Mouse (Mus musculus) macrophage (primary cell): Measurements from ENCODE around the gene Phldb3. TPM values are rescaled to one million over a fixed set of nuclear protein-coding genes. Genes with fewer than 3 reads are reported as not detected.
A peak's percentile ranks its signal among the peaks of the same experiment; 100 is the strongest.

Source experiments
- H3K27ac ChIP-seq: fragments of 350-480 bp; formaldehyde crosslinking; 2 replicates; pipeline ENCODE4 v1.9.0; 2021
- H3K36me3 ChIP-seq: fragments of 350-480 bp; formaldehyde crosslinking; 2 replicates; pipeline ENCODE4 v1.9.0; 2021; ENCODE audit errors: inconsistent target
- H3K4me3 ChIP-seq: fragments of 350-480 bp; formaldehyde crosslinking; 2 replicates; pipeline ENCODE4 v1.9.0; 2021; ENCODE audit errors: inconsistent target
- H3K79me2 ChIP-seq: fragments of 350-480 bp; formaldehyde crosslinking; 2 replicates; pipeline ENCODE4 v1.9.0; 2021; ENCODE audit errors: inconsistent target
- WGBS: methylation state at CpG from one replicate; pipeline ENCODE4 v1.1.7; 2026; ENCODE audit warnings: inconsistent platforms; ENCODE audit not compliant: missing documents; 5-methylcytosine and 5-hydroxymethylcytosine counted together
- polyA plus RNA-seq: library from polyadenylated mRNA; stranded (reverse); fragments of 250-400 nt; gene quantifications from 3 replicates; pipeline ENCODE4 v1.2.4, GENCODE M21; 2018; ENCODE audit warnings: inconsistent platforms
- total RNA-seq, 78 experiments: library from RNA; depleted of rRNA; stranded (reverse); fragments of 250-400 nt; gene quantifications; 1 replicate in 9 of 78; 2 replicates in 24 of 78; 3 replicates in 43 of 78; 4 replicates in 2 of 78; pipeline ENCODE4 v1.2.4; 2018; ENCODE audit warnings: inconsistent platforms in 56 of 78

Gene Phldb3
- total RNA-seq (2018; cell fraction: chromatin; rRNA removed) = 10 to 100 TPM in 2 of 26 experiments, 1 to 10 TPM in 24; 1.0 to 12.9 (median 5.0) TPM
- 1 to 10 TPM; 2.1 to 6.8 (median 4.8) TPM for total RNA-seq (2018; cell fraction: cytosol; rRNA removed)
- 1 to 10 TPM; 1.2 to 7.6 (median 3.1) TPM for total RNA-seq (2018; cell fraction: nucleus; rRNA removed)
- polyA plus RNA-seq = 3.0 to 4.3 TPM (median 4.0 TPM) in 3 replicates

DNA sequence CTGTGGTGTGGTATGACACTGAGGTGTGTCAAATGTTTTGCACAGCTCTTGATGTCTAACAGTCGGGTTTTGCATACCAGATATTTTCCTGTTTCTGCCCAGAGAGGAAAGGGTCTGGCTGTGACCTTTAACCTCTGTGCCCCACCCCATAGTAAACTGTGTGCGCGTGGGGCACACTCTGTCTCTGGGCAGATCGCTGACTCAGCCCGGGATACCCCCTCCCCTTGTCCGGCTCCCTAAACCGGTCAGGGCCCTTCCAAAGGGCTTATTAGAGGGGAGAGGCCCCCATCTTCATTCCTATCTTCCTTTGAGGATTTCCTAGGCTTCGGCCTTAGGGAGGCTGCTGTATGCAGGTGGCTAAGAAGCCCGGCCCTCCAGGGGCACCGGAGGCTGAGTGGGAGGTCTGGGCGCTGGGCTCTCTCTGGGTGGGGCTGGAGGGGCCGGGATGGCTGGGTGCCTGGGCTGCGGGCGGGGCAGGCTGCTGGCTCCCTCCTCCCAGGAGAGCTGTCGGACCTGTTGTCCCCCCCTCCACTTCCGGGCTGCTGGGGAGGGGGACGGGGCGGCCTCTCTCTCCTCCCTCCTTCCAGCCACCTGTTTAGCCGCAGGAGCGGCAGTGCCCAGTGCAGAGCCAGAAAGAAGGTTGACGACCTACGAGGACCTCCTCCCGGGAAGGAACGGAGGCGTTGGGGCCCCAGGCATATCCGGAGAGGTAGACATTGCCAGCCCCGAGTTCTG lies at the start of gene Phldb3:
Phldb3 (plus strand) TSS at position 620 of the 735 bp plus-strand sequence.
- Histone ChIP-seq H3K27ac (0 out of 2 replicates have a peak within 1 kb of the TSS, but pooled peaks have one; percentile 8), H3K36me3 (no peaks in the 10 kb centered on the region; the same call in 1 of the 2 replicates), H3K4me3 (peak within 1 kb of the TSS; percentile 77), H3K79me2 (no peaks in the 10 kb centered on the region)
- WGBS = 11% methylated on average over 27 of the region's 27 CpGs

DNA sequence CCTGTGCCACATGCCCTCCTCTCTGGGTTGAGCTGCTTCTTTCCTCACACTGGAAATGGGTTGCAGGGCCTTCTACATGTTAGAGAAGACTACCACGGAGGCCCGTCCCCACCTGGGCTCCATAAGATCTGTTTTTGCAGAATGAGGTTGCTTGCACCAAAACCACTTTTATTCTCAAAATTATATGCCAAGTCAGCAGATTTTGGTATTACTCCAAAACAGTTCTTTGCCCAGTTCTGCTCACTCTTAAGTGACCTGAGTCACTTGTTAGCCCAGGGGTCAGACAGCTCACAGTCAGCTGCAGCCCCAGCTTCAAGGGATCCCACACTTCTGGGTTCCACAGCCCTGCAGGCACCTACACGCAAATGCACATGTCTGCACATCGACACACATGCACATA lies 49.1 kb upstream of the Phldb3 start:
- H3K4me3 ChIP-seq = no peak overlapping the region
- no peaks in the 10 kb centered on the region; the same call in 1 of the 2 replicates for H3K79me2 ChIP-seq
- WGBS = 98% methylated on average over 4 of the region's 4 CpGs
- peaks cover under 1% of the 10 kb centered on the region; the same call in 1 of the 2 replicates for H3K36me3 ChIP-seq
- no peak overlapping the region for H3K27ac ChIP-seq

DNA sequence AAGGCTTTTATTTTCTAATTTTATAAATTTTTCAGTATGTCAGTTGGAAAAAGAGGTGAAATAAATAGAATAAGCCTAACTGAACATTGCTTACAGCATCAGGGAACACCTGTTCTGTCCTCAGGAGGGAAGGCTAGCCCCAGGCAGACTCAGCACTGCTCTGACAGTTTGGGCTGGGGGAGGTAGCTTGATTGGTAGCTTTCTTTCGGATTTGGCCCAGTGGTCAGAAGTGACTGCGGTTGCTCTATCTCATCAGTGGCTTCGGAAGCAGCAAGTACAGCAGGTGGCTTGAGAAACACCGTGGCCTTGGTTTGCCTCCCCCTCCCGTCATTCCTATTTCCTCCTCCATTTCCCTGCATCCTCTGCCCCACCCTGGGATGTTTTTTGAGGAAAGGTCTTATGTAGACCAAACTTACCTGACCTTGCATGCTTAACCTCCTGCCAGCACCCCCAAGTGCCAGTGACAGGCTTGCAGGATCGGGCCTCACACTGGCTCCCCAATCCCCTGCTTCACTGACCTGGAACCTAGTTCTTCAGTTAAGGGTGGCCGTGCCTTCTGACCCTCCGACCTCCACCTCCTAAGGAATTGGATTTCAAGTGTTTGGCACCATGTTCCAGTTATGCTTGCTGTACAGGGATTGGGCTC lies 47.2 kb upstream of the Phldb3 start:
- peaks cover 17% of the 10 kb centered on the region for H3K36me3 ChIP-seq
- H3K4me3 ChIP-seq = no peak overlapping the region
- 97% methylated on average over 8 of the region's 8 CpGs for WGBS
- no peaks in the 10 kb centered on the region for H3K79me2 ChIP-seq
- H3K27ac ChIP-seq = no peak overlapping the region

DNA sequence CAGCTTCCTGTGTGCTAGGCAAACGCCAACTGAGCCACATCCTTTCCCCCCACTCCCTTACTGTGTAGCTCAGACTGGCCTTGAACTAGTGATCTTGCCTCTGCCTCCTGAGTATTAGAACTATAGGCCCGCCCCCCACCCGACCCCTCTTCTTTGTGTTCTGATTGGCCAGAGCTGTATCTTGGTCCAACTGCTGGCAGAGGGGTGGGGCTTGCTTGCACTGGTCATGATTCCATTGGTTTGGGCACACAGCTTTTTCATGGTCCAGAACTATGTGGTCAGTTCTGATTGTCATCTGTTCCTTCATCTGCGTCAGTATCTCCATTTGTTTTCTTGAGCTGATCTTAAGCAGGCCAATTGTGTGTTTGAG lies 46.7 kb upstream of the Phldb3 start:
- H3K79me2 ChIP-seq = no peaks in the 10 kb centered on the region
- no peak overlapping the region for H3K4me3 ChIP-seq
- H3K27ac ChIP-seq = no peak overlapping the region
- 89% methylated on average over 4 of the region's 4 CpGs for WGBS
- H3K36me3 ChIP-seq = peaks cover 17% of the 10 kb centered on the region

DNA sequence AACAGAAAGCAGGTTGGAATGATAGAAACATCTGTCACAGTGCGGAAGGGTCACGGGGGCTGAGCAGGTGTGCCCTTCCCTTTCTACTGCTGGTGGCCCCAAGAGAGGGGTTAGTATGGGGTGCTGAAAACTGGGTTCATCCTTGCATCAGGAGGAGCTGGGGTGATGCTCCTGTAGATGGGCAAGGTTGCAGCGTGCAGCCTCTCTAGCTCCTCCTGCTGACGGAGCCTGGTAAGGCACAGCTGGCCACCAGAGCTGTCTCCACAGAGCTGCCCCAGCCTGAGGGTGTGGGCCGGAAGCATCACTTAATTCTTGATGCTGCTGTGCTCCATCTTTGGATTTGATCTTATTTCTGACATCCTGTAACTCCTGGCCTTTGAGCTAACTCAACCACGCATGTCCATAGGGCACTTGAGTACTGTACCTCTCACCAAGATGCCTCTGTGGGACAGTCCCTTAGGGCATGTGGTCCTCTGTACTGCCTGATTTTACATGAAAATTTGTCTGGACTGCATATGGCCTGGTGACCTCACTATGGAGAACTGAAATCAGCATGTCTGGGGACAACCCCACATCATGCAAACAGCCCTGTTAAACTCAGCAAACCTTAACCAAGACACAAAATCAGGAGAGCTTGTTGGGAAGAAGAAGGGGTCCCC lies 45.8 kb upstream of the Phldb3 start:
- no peaks in the 10 kb centered on the region for H3K79me2 ChIP-seq
- peaks cover 17% of the 10 kb centered on the region for H3K36me3 ChIP-seq
- H3K4me3 ChIP-seq = no peak overlapping the region
- 62% methylated on average over 6 of the region's 6 CpGs for WGBS
- H3K27ac ChIP-seq = no peak overlapping the region

DNA sequence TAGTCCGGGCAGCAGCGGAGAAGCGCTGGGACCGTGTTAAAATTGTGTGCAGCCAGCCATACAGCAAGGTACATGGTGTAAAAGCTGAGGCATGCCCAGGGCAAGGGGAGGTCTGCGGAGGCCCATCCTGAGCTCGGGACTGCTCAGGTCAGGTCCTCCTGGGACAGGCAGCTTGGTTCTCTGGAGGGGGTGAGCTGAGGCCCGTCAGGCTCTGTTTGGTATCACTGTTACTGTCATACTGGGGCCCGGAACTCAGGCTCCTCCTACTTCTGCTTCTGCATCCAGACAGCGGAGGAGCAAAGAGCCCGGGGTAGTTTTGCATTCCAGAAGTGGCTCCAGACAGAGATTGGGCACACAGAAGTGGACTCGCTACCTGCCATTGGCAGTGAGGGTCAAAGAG lies 44.9 kb upstream of the Phldb3 start:
- H3K27ac ChIP-seq = no peak overlapping the region
- no peaks in the 10 kb centered on the region for H3K79me2 ChIP-seq
- WGBS = 92% methylated on average over 11 of the region's 11 CpGs
- H3K36me3 ChIP-seq = peaks cover 17% of the 10 kb centered on the region
- no peak overlapping the region for H3K4me3 ChIP-seq

DNA sequence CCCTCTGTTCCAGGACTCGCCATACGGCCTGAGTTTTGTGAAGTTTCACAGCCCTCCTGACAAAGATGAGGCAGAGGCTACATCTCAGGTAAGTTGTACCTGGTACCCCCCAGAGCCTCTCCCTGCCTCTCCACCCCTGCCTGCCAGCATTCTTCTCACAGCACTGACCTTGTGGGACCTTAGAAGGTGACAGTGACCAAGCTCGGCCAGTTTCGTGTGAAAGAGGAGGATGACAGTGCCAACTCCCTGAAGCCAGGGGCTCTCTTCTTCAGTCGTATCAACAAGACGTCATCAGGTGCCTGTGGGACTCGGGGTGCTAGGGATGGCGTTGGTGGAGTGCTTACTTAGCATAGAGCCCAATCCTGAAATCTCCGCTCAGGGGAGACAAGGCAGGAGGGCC lies 44.4 kb upstream of the Phldb3 start:
- no peaks in the 10 kb centered on the region for H3K79me2 ChIP-seq
- H3K4me3 ChIP-seq = no peak overlapping the region
- H3K36me3 ChIP-seq = peaks cover 17% of the 10 kb centered on the region
- 92% methylated on average over 9 of the region's 9 CpGs for whole genome bisulfite sequencing
- no peak overlapping the region for H3K27ac ChIP-seq

DNA sequence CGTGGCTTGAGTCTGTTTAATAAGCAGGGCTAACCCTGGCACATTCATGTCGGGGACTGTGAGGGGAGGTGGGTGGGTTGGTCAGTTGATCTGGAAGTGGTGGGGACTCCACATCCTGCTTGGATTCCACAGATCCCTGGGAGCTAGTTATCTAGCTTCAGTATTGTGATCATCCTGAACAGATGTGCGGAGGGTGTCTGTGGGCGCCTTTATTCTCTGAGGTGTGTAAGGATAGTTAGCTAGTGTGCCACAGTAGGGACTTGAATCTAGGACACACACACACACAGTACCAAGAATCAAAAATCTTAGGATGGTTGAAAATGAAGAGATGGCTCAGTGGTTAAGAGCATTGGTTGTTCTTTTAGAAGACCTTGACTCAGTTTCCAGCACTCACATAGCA lies 42.1 kb upstream of the Phldb3 start:
- no peaks in the 10 kb centered on the region for H3K79me2 ChIP-seq
- H3K36me3 ChIP-seq = peaks cover 17% of the 10 kb centered on the region
- no peak overlapping the region for H3K27ac ChIP-seq
- H3K4me3 ChIP-seq = no peak overlapping the region
- 89% methylated on average over 4 of the region's 4 CpGs for WGBS

DNA sequence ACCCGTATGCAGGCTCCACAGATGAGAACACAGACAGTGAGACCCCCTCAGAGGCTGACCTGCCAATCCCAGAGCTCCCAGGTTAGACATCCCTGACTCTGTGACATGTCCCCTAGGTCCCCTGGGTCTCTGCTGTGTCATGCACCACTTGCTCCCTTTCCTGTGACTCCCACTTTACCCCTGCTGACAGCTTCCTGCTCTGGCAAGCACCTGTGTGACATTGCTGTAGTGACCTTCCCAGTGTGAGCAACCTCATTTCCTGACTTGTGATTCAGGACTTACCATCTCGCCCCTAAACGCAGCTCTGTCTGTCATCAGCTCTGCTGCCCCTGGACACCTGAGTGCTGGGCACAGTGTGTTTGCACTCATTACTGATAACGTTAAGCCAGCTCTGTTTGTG lies 39.5 kb upstream of the Phldb3 start:
- Histone ChIP-seq H3K79me2 (no peaks in the 10 kb centered on the region), H3K4me3 (no peak overlapping the region), H3K36me3 (peaks cover 17% of the 10 kb centered on the region), H3K27ac (no peak overlapping the region)
- 89% methylated on average over 4 of the region's 4 CpGs for WGBS

DNA sequence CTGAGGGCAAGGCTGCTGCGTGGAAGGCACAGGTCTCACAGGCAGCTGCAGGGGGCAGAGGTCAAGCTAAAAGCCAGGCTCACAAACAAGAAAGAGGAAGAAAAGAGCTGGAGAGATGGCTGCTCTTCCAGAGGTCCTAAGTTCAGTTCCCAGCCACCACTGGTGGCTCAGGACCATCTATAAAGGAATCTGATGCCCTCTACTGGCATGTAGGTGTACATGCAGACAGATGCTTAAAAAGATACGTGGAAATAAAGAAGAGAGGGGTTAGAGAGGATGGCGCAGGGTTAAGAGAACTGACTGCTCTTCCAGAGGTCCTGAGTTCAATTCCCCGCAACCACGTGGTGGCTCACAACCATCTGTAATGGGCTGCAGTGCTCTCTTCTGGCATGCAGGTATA lies 38.1 kb upstream of the Phldb3 start:
- no peak overlapping the region for H3K27ac ChIP-seq
- H3K36me3 ChIP-seq = peaks cover 7% of the 10 kb centered on the region
- H3K79me2 ChIP-seq = no peaks in the 10 kb centered on the region
- WGBS = 76% methylated on average over 5 of the region's 5 CpGs
- H3K4me3 ChIP-seq = no peak overlapping the region

DNA sequence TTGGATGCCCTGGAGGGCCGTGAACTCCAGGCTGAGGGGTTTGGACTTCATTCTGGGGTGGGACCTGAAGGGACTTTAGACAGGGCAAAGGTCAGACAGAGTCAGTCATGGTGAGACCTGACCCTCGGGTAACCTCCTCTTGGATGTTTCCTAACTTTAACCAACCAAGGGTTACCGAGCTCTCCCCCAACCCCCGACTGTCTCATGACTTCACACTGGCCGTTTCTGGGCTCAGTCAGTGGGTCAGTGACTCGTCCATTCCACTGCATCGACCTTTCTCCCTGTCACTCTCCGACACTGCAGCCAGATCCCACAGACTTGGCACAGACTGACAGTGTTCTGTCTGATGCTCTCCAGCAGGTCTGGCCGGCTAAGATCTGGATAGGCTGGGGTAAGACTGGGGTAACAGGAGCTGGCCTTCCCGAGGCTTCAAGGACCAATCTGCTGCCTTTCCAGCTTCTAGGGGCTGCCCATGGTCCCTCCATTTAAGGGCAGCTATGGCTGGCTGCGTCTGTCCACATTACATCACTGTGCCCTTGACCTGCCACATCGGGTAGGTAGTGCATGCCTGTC lies 36.3 kb upstream of the Phldb3 start:
- H3K4me3 ChIP-seq = no peak overlapping the region
- H3K36me3 ChIP-seq = no peaks in the 10 kb centered on the region
- WGBS = 77% methylated on average over 12 of the region's 12 CpGs
- H3K79me2 ChIP-seq = no peaks in the 10 kb centered on the region
- no peak overlapping the region for H3K27ac ChIP-seq

DNA sequence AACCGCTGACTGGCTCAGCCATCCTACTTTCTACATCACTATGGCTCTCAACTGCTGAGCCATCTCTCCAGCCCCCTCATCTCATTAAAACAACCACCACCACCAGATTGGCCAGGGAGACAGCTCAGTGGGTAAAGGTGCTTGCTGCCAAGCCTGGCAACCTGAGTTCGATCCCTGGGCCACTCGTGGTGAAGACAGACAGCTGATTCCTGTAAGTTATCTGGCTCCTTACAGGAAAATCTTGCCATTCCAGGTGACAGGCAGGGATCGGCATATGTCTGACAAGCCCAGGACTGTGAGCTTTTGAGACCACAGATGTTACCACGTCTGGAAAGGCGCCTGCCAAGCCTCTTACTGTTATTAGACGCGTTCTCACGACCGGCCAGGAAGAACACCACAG lies 32.8 kb upstream of the Phldb3 start:
- no peaks in the 10 kb centered on the region for H3K79me2 ChIP-seq
- H3K36me3 ChIP-seq = no peaks in the 10 kb centered on the region
- H3K4me3 ChIP-seq = no peak overlapping the region
- WGBS = 90% methylated on average over 8 of the region's 10 CpGs
- no peak overlapping the region for H3K27ac ChIP-seq

DNA sequence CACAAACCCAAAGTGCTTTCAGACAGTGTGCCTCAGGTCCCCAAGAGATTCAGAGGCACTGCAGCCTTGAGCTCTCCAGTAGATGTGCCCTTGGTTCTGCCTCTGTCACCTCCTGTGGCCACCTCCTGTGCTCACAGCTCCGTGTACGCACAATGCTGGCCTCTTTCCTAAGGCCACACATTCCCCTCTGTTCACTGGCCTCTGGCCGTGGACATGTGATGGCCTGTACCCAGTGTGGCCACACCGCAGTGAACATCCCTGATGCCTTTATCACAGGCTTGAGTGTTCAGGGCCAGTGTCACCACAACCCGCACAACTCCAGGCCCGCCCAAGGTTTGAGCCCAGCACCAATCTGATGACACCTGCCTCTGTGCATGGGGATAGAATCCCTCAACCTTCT lies 25.7 kb upstream of the Phldb3 start:
- Histone ChIP-seq H3K27ac (no peak overlapping the region), H3K36me3 (no peaks in the 10 kb centered on the region), H3K4me3 (no peak overlapping the region), H3K79me2 (no peaks in the 10 kb centered on the region)
- 100% methylated on average over 4 of the region's 6 CpGs for WGBS

DNA sequence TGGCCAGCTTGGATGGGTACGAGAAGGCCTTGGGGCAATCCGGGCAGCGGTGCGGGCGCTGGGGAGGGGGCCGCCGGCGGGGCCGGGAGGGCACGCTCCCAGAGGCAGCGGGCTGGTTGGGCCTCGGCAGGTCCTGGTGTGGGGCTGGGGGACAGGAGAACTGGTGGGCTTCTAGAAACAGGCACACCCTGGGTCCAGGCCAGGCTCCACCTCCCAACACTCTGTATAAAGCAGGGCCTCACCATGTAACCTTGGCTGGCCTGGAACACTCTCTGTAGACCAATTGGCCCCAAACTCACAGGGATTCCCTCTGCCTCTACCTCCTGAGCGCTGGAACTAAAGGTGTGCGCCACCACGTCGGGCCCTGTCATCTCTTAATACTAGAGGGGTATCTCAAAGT lies 24.6 kb upstream of the Phldb3 start:
- WGBS = 79% methylated on average over 14 of the region's 16 CpGs
- H3K79me2 ChIP-seq = no peaks in the 10 kb centered on the region
- H3K4me3 ChIP-seq = no peak overlapping the region
- H3K27ac ChIP-seq = no peak overlapping the region
- H3K36me3 ChIP-seq = no peaks in the 10 kb centered on the region
